Mouse (Mus musculus) right cerebral cortex, postnatal 36 days (tissue): ENCODE results near the gene Higd1c.
"Not testable (repeated sequence)": the region's sequence is repeated elsewhere in the genome, so short reads cannot be mapped to it uniquely, and the experiment has no call there.

Source experiments
- DNase-seq, 2 experiments: peaks; one replicate each; pipeline ENCODE4 v3.0.0; 2022; ENCODE audit warnings: low spot score in 2 of 2, mixed read lengths in 1 of 2

Gene Higd1c

DNA sequence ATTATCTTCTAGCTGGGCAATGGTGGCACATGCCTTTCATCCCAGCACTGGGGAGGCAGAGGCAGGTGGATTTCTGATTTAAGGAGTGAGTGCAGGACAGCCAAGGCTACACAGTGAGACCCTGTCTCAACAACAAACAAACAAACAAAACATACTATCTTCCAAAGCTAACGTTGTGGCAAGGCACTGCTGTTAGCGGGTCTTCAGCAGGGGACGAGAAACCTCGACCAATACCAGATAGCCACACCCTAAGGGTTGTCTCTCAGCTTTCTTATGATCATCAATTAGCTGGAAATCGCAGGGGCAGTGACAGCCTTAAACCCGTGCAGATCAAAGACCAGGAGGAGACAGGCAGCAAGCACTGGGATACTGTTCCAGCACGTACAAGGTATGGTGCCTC, at the start of gene Higd1c:
Gene Higd1c, plus strand, starts transcription at position 301 of the 400 bp plus-strand sequence.
- DNase-seq: no peak

- not testable (repeated sequence) for DNase-seq
Observed at GRCm38 (mm10) chr15:100318014-100318671, 46.2 kb upstream of the Higd1c start.

GRCm38 (mm10) chr15:100319884-100320283, 44.5 kb upstream of the Higd1c start:
- no peak for DNase-seq

DNA sequence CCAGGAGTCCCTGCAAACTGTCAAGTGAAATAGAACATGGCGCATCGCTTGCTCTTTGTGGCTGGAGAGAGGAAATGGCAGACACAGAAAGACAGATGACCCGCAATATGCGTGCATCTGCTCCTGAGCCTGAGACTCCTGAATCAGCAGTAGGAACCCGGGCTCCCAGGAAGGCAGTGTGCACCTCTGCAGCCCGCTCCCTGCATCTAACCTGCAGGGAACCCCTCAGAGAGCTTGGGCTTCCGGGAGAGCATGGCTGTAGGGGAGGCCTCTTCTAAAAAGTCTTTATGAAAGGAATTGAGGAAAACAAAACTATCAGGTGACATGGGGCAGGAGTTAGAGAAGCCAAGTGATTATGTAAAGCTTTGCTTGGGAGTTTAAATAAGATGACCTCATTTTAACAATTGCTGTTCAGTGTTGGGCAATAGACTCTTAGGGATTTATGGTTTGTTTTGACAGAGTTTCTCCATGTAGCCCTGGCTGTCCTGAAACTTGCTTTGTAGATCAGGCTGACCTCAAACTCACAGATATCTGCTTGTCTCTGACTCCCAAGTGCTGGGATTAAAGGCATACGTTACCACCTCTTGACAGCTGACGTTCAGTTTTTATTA, 43.9 kb upstream of the Higd1c start:
- no peak for DNase-seq

DNA sequence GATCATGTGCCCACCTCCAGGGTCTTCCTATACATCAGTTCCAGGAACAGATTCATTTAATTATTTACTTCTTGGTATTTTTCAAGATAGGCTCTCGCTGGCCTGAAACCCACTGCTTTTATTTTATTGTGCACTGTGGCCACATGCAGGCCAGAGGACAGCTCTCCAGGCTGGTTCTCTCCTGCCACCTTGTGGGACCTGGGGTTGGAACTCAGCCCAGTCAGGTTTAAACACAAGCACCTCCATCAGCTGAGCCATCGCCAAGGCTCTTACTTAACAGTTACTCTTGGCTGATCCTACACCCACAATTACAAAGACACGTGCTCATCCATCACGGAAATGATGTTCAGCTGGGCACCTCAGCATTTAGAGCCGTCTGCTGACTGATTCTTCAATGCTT, 43.2 kb upstream of the Higd1c start:
- no peak for DNase-seq

GRCm38 (mm10) chr15:100324021-100324591, 40.2 kb upstream of the Higd1c start:
- no peak for DNase-seq

GRCm38 (mm10) chr15:100325235-100325634, 39.1 kb upstream of the Higd1c start:
- DNase-seq: no peak

DNA sequence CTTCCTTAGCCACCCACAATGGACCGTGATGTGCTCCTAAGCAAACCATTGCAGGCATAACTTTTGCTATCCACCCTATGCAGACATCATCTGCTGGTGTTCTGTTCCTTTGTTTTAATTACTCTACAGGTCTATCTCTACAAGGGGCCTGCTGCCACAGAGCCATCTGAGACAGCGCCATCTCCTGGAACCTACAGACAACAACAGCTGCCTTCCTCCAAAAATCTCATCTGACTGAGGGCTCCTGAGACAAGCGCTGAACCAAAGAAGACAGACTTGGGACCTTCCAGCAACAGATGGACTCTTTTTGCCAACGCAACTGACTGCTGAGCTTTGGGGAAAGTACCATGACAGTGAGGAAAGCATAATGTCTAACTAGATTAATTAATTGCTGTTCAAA, 36.3 kb upstream of the Higd1c start:
- DNase-seq: not testable (repeated sequence)

DNA sequence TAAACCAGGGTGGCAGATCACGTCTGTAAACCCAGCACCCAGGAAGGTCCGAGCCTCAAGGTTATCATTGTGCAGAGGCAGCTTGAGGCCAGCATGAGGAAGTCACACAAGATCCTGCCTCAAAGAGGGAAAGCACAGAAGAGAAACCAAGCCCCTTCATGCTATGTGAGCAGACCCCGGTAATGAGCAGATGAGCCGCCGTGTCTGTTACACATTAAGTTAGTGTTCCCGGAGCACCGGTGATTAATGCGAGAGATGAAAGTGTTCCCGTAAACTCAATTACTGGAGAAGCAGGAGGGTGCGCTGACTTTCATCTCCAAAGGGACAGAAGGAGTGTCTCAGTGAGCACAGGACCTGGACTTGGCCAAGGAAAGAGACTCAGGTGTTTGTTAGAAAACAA, 35.0 kb upstream of the Higd1c start:
- not testable (repeated sequence) for DNase-seq

- no peak for DNase-seq
Observed at GRCm38 (mm10) chr15:100330739-100331138, 33.6 kb upstream of the Higd1c start.

GRCm38 (mm10) chr15:100332077-100332961, 32.0 kb upstream of the Higd1c start:
- DNase-seq: not testable (repeated sequence)

DNA sequence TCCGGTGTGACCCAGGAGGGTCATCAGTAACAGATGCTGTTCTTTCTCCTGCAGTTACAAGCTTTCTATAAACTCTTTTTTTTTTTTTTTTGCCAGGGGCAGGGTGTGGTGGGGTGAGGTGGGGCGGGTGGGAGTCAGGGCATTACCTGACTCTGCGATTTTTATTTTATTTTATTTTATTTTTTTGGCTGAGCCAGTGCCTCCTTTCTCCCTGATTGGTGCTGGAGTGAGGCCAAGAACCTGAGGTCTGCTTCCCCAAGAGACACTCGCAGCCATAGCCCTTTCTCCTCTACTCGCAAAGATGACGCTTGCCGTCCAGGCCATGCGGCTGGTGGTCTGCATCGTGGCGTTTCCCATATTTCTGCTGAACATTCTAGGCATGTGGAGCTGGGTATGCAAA, 29.7 kb upstream of the Higd1c start, which contains the start of gene Mettl7a3:
Gene Mettl7a3, plus strand, starts transcription at position 301 of the 400 bp plus-strand sequence.
- no peak for DNase-seq

DNA sequence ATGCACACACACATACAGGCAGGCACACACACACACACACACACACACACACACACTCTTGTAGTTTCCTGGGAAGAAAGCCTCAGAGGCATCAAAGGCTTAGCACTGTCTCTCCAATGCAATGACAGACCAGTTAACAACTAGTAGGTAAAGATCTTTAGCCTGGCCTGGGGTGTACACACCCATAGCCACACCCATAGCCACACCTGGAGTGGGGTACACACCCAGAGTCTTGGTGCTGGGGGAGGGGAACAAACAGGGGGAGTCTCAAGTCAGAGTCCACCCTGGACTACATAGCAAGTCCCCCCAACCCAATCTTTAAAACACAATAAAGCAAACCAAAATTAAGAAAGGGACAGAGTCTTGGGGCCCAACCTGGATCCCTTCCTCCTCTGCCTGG, 27.0 kb upstream of the Higd1c start:
- not testable (repeated sequence) for DNase-seq

DNA sequence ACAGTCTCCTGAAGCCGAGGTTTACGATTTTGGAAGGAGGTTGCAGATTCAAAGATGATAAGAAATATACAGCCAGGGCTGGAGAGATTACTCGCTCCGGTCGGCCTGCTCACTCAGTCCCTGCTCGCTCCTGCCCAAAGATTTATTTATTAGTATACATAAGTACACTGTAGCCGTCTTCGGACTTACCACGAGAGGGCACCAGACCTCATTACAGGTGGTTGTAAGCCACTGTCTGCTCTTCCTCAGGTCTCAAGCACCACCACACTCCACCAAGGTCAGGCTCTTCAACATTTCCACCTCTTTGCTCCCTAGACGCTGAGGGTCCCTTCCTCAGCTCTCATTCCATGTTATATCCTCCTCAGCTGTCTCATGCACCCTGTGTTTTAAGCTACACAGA, 26.5 kb upstream of the Higd1c start:
- DNase-seq: not testable (repeated sequence)

GRCm38 (mm10) chr15:100341314-100341980, 22.9 kb upstream of the Higd1c start:
- DNase-seq: not testable (repeated sequence)

DNA sequence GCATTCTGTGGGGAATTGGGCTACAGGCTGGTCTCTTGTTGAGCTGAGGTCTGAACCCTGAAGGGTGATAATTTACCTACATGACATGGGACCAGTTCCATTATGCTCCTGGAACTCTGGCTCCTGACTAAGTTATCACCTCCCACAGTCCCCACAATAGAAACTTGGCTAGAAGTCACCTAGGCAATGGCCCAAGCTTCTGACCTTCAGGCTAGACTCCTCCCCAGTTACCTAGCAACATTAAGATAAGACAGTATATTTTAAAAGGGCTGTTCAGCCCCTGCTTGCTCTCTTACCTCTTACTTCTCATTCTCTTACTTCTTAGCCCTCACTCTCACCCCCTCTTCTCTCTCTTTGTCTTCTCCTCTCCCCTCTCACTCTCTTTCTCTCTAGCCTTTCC, 18.9 kb upstream of the Higd1c start:
- DNase-seq: no peak

DNA sequence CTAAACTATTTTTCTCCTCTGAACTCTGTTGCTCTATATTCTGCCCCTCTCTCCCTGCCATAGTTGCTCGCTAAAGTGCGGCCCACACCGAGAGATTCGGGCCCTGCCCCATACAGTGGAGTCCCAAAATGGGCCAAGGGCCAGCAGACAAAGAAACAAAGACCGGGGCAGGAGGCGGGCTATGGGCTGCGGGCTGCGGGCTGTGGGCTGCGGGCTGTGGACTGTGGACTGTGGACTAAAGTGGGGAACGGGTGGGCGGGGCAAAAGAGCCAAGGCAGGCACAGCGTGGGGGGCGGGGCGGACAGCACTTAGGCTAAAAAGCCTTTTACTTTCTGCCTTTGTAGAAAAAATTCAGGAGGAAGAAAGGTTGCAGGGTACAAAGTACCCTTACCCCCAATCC, 17.6 kb upstream of the Higd1c start:
- DNase-seq: no peak

- no peak for DNase-seq
Observed at GRCm38 (mm10) chr15:100349496-100349895, 14.8 kb upstream of the Higd1c start.

DNA sequence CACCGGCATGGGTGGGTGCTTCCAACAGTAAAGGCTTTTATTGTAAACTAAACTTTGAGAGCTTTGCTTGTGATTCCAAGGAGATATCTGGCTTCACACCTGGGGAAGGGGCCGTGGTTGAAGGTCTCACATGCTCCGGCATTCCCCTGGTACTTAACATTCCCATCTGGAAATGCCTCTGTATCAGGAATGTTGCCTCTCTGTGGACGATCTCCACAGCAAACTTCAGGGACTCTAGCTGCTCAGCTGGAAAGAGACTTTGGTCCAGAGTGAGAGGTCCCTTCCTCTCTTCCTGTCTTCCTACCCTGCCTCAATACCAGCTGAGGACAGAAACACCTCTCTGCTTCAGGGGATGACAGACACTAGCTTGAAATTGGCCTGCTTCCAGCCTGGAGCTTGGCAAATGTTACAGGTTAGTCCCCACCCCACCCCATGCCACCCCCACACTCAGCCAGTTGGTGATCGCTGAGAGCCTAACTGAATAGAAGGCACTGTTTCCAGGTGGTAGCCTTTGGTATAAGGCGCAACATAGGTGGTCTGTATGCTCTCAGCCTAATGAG, 12.8 kb upstream of the Higd1c start:
- no peak for DNase-seq

- DNase-seq: no peak
Observed at GRCm38 (mm10) chr15:100352711-100353250, 11.6 kb upstream of the Higd1c start, which contains the start of the genes Methig1 and Mettl7a2. TSS of gene Methig1 (plus strand) at chr15:100353149. TSS of gene Mettl7a2 (plus strand) at chr15:100353200.

DNA sequence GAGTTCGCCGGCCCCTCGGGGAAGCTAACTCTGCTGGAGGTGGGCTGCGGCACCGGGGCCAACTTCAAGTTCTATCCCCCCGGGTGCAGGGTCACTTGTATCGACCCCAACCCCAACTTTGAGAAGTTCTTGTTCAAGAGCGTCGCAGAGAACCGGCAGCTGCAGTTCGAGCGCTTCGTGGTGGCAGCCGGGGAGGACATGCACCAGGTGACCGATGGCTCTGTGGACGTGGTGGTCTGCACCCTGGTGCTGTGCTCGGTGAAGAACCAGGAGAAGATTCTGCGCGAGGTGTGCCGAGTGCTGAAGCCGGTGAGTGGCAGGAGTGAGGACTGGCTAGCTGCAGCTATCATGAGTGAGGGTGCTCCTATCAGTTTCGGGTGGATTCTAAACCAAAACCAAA, 10.9 kb upstream of the Higd1c start:
- not testable (repeated sequence) for DNase-seq
